Comparison of ENCODE assay signal across 9 mouse cellular contexts in genomic region chr9:115261456-115261855, GRCm38 (mm10). TPM values are rescaled to one million over a fixed set of nuclear protein-coding genes. Genes with fewer than 3 reads are reported as not detected.
A peak's percentile ranks its signal among the peaks of the same experiment; 100 is the strongest.
DNase-seq lines count a peak whose midpoint lies in the region; ATAC-seq and TF ChIP-seq lines count a peak whose summit lies in the region.
"Had no signal": no experiment of that assay in that cellular context is flagged by ENCODE, and none has a peak within 500 bp of the region (broad histone marks: within the 10 kb centered on the region; RNA-seq: fewer than 3 reads in every experiment).

No protein-coding gene starts in this region.

- TF ChIP-seq CTCF in thymus, adult 2 months (IDR thresholded peaks at IDR 0.05; ENCODE audit: borderline replicate concordance, control insufficient read depth, extremely low read depth, insufficient read depth, low read length, poor library complexity), result no peak

- TF ChIP-seq POLR2A in thymus, adult 2 months (IDR thresholded peaks at IDR 0.05; ENCODE audit: control insufficient read depth, extremely low read depth, insufficient read depth, low read length, poor library complexity), result no peak

- H3K4me3 ChIP-seq in heart, embryonic 12.5 days, result no peak overlapping the region
- H3K4me3 ChIP-seq in thymus, adult 2 months (ENCODE audit: control insufficient read depth, insufficient read depth, low read length), result no peak overlapping the region
- H3K4me3 ChIP-seq: myocyte had no signal

- 85% methylated on average over 8 of the region's 8 CpGs for WGBS in heart, embryonic 12.5 days
- WGBS in thymus, adult 2 months, result 54% methylated on average over 8 of the region's 8 CpGs

- peaks cover 44% of the 10 kb centered on the region for H3K36me3 ChIP-seq in heart, embryonic 12.5 days
- H3K36me3 ChIP-seq in thymus, adult 2 months (ENCODE audit: control insufficient read depth, insufficient read depth, low read length), result peaks cover 18% of the 10 kb centered on the region
- peaks cover 21% of the 10 kb centered on the region for H3K36me3 ChIP-seq in splenic B cell, adult 2 months (ENCODE audit: control insufficient read depth, insufficient read depth, low read length, poor library complexity, severe bottlenecking)

- peak; percentile 19 for DNase-seq in heart, adult 8-10 months (ENCODE audit: low spot score)
- peak; percentile 8 for DNase-seq in thymus, adult 2 months
- DNase-seq in thymus, postnatal 10 days (ENCODE audit: low spot score in 2 of 2), result no peak
- DNase-seq in induced T-regulatory cell, adult 2 months (ENCODE audit: low read depth), result peak; percentile 11
- DNase-seq in splenic B cell, adult 2 months (ENCODE audit: low read depth, low spot score), result peak; percentile 41
- DNase-seq in right cerebral cortex, postnatal 25 days, result no peak
- DNase-seq in c-Kit-positive CD71-positive TER-119-positive erythroid progenitor cells, embryonic 14.5 days (ENCODE audit: low spot score), result no peak

- H3K9me3 ChIP-seq in heart, embryonic 12.5 days (replicated peaks), result no peaks in the 10 kb centered on the region

- no peak overlapping the region for H3K9ac ChIP-seq in heart, embryonic 12.5 days

- ATAC-seq in heart, embryonic 12.5 days (ENCODE audit: insufficient number of reproducible peaks, low FRiP score), result no peak

- H3K4me1 ChIP-seq in heart, embryonic 12.5 days (replicated peaks), result peaks cover 10% of the 10 kb centered on the region
- no peaks in the 10 kb centered on the region for H3K4me1 ChIP-seq in thymus, adult 2 months (replicated peaks; ENCODE audit: control insufficient read depth, insufficient read depth, low read length)

- no peak overlapping the region for H3K27ac ChIP-seq in heart, embryonic 12.5 days (ENCODE audit: poor library complexity, severe bottlenecking)
- H3K27ac ChIP-seq in thymus, adult 2 months (ENCODE audit: control insufficient read depth, insufficient read depth, low read length), result no peak overlapping the region

- H3K27me3 ChIP-seq in heart, embryonic 12.5 days (replicated peaks), result no peaks in the 10 kb centered on the region
- H3K27me3 ChIP-seq in thymus, adult 2 months (ENCODE audit: control insufficient read depth, insufficient read depth, low read length), result no peaks in the 10 kb centered on the region
- H3K27me3 ChIP-seq in splenic B cell, adult 2 months (ENCODE audit: control insufficient read depth, insufficient read depth, low read length, poor library complexity, severe bottlenecking), result no peaks in the 10 kb centered on the region

- no peak overlapping the region for H3K4me2 ChIP-seq in heart, embryonic 12.5 days

RNA-seq across cellular contexts. Expression of gene Stt3b, which starts 48.8 kb away (rescaled TPM):
- total RNA-seq in heart, adult 8-10 months (2022), result 10 to 100 TPM; 48.7 to 53.5 (median 50.0) TPM
- 121 and 122 TPM in 2 replicates for polyA plus RNA-seq in heart, embryonic 12.5 days (2016; fragmentation: Nextera tagmentation; extraction: Ambion mirVana)
- 50.0 and 69.3 TPM in 2 replicates for polyA plus RNA-seq in thymus, adult 2 months (2012; rRNA removed)

Comparison
In these comparisons a context has a peak if more than half of its experiments do, and no peak if none do; other contexts are left out.
1. DNase-seq: peak in heart, adult 8-10 months (single experiment), thymus, adult 2 months (single experiment), induced T-regulatory cell, adult 2 months (single experiment) and splenic B cell, adult 2 months (single experiment); none in thymus, postnatal 10 days (0 of 2), right cerebral cortex, postnatal 25 days (single experiment) and c-Kit-positive CD71-positive TER-119-positive erythroid progenitor cells, embryonic 14.5 days (single experiment).